Mouse (Mus musculus): ENCODE measurements around the gene Trio.

- TF ChIP-seq POLR2A (IDR thresholded peaks at IDR 0.05; ENCODE audit: low read depth, low read length) = no peak
- no peak for TF ChIP-seq CTCF (IDR thresholded peaks at IDR 0.05; ENCODE audit: extremely low read depth, insufficient read depth, insufficient read length, insufficient replicate concordance)
These were observed 251.2 kb downstream of the Trio start for GRCm38 (mm10) chr15:27774481-27774880.
